8 mouse cellular contexts compared by ENCODE assay signal in the genomic region with DNA sequence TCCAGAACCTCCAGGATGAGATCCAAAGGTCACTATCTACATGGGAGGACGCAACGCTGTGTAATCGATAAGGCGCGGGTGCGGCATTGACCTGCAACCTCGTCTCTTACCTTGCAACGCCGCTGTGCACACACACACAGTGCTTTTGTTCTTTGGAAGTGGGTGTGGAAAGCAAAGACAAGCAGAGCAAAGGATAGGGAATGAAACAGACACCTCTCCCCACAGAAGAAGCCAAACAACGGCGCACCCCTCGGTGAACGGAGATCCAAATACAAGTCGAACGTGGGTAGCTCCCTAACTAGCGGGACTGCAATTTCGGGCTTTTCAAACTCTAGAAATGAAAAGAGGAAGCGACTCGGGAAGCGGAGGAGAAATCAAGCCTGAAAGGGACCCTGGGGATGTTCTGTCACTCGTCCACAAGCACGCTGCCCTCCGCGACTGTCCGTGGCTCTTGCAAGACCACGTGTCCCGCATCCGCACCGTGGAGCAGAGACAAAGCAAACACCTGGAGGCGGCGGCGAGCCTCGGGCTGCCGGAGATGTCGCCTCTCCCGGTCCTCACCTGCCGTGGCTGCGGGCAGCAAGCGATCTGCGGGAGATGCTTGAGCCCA. TPM values are rescaled to one million over a fixed set of nuclear protein-coding genes. Genes with fewer than 3 reads are reported as not detected.
DNase-seq lines count a peak whose midpoint lies in the region; ATAC-seq and TF ChIP-seq lines count a peak whose summit lies in the region.

No protein-coding gene starts in this region.

- no peak for DNase-seq in layer of hippocampus, adult 2 months (ENCODE audit: low spot score in 2 of 2)
- DNase-seq in layer of hippocampus, adult 8-10 months (ENCODE audit: low spot score in 2 of 2) = no peak
- peak; percentile 58 for DNase-seq in ZHBTc4 (ENCODE audit: low read depth, low spot score)
- peak; percentile 55 for DNase-seq in hindbrain, embryonic 11.5 days (ENCODE audit: low spot score)
- DNase-seq in urinary bladder, postnatal 25 days (ENCODE audit: low spot score) = peak; percentile 9

- peak overlapping the region; percentile 88 for H3K9ac ChIP-seq in hindbrain, embryonic 11.5 days (ENCODE audit: low read depth, low read length)
- H3K9ac ChIP-seq in limb, embryonic 15.5 days = peak overlapping the region; percentile 81

- TF ChIP-seq POLR2A in embryonic fibroblast, embryonic 13.5 days (IDR thresholded peaks at IDR 0.05; ENCODE audit: low read depth, low read length) = peak; percentile 39; the same call in 1 of the 2 replicates
- no peak for TF ChIP-seq POLR2A in myocyte (IDR thresholded peaks at IDR 0.05; ENCODE audit: insufficient read length, low read depth)

- WGBS in hindbrain, embryonic 11.5 days = under 1% methylated on average over 40 of the region's 40 CpGs
- WGBS in limb, embryonic 15.5 days = under 1% methylated on average over 40 of the region's 40 CpGs

- peak overlapping the region; percentile 99 for H3K4me3 ChIP-seq in layer of hippocampus, adult 2 months
- peak overlapping the region; percentile 86 for H3K4me3 ChIP-seq in embryonic fibroblast, embryonic 13.5 days (ENCODE audit: insufficient read depth, low read length)
- H3K4me3 ChIP-seq in hindbrain, embryonic 11.5 days (ENCODE audit: low read depth, low read length) = peak overlapping the region; percentile 84
- peak overlapping the region; percentile 96 for H3K4me3 ChIP-seq in limb, embryonic 15.5 days
- H3K4me3 ChIP-seq in myocyte = peak overlapping the region; percentile 94

- peaks cover 43% of the 10 kb centered on the region for H3K79me2 ChIP-seq in myocyte (ENCODE audit: control insufficient read depth, insufficient read depth)

- H3K9me3 ChIP-seq in hindbrain, embryonic 11.5 days (ENCODE audit: control insufficient read depth, low read length) = no peaks in the 10 kb centered on the region
- no peaks in the 10 kb centered on the region for H3K9me3 ChIP-seq in limb, embryonic 15.5 days

- TF ChIP-seq CTCF in layer of hippocampus, adult 2 months (conservative IDR thresholded peaks at IDR 0.05) = no peak
- no peak for TF ChIP-seq CTCF in embryonic fibroblast, embryonic 13.5 days (IDR thresholded peaks at IDR 0.05; ENCODE audit: borderline replicate concordance, insufficient read depth, low read length)

- no peaks in the 10 kb centered on the region for H3K27me3 ChIP-seq in hindbrain, embryonic 11.5 days (ENCODE audit: control insufficient read depth, insufficient read depth, low read length)
- no peaks in the 10 kb centered on the region for H3K27me3 ChIP-seq in limb, embryonic 15.5 days
- H3K27me3 ChIP-seq in myocyte (ENCODE audit: control insufficient read depth, insufficient read depth, insufficient read length) = no peaks in the 10 kb centered on the region

- peak; percentile 75 for ATAC-seq in hindbrain, embryonic 11.5 days (ENCODE audit: low FRiP score)
- ATAC-seq in limb, embryonic 15.5 days (ENCODE audit: insufficient number of reproducible peaks, low FRiP score, low TSS enrichment, low read depth) = peak; percentile 40

- peak overlapping the region; percentile 70 for H3K4me2 ChIP-seq in hindbrain, embryonic 11.5 days (replicated peaks; ENCODE audit: low read depth, low read length)
- H3K4me2 ChIP-seq in limb, embryonic 15.5 days = peak overlapping the region; percentile 62
- H3K4me2 ChIP-seq in myocyte (ENCODE audit: low read depth) = peak overlapping the region; percentile 63

- peak overlapping the region; percentile 43 for H3ac ChIP-seq in myocyte (ENCODE audit: control insufficient read depth, insufficient read length)

- H3K27ac ChIP-seq in layer of hippocampus, adult 2 months = peak overlapping the region; percentile 94
- no peak overlapping the region for H3K27ac ChIP-seq in embryonic fibroblast, embryonic 13.5 days (ENCODE audit: insufficient read depth, low read length)
- peak overlapping the region; percentile 61 for H3K27ac ChIP-seq in hindbrain, embryonic 11.5 days (ENCODE audit: low read depth, low read length)
- peak overlapping the region; percentile 83 for H3K27ac ChIP-seq in limb, embryonic 15.5 days

- no peaks in the 10 kb centered on the region for H3K36me3 ChIP-seq in hindbrain, embryonic 11.5 days (ENCODE audit: control insufficient read depth, insufficient read depth, low read length)
- no peaks in the 10 kb centered on the region for H3K36me3 ChIP-seq in limb, embryonic 15.5 days
- H3K36me3 ChIP-seq in myocyte (ENCODE audit: control insufficient read depth, insufficient read depth) = no peaks in the 10 kb centered on the region

- H3K4me1 ChIP-seq in embryonic fibroblast, embryonic 13.5 days (ENCODE audit: control insufficient read depth, insufficient read depth, low read length) = no peaks in the 10 kb centered on the region
- H3K4me1 ChIP-seq in hindbrain, embryonic 11.5 days (replicated peaks; ENCODE audit: control insufficient read depth, insufficient read depth, low read length) = no peaks in the 10 kb centered on the region
- H3K4me1 ChIP-seq in limb, embryonic 15.5 days = peaks cover 15% of the 10 kb centered on the region; the same call in 1 of the 2 replicates

TF ChIP-seq in myocyte, 11 proteins besides CTCF, POLR2A, EP300 and RAD21:
- no peak for TF ChIP-seq MAX (IDR thresholded peaks at IDR 0.05; ENCODE audit: low read depth)
- no peak for TF ChIP-seq POLR2AphosphoS2 (IDR thresholded peaks at IDR 0.05; ENCODE audit: insufficient read length, low read depth)

RNA-seq across cellular contexts. Expression of a gene that starts 0.6 kb away (rescaled TPM):
- total RNA-seq in layer of hippocampus, adult 2 months (2021) = 10 to 100 TPM; 11.3 to 11.4 TPM
- total RNA-seq in layer of hippocampus, adult 8-10 months (2022) = 10 to 100 TPM in 2 of 4 experiments, 1 to 10 TPM in 2; 9.4 to 12.5 (median 10.7) TPM
- 5.2 and 8.7 TPM in 2 replicates for polyA plus RNA-seq in embryonic fibroblast, embryonic 13.5 days (2011; ENCODE audit: insufficient read length, low read depth, missing spikeins)
- 18.0 and 18.6 TPM in 2 replicates for polyA plus RNA-seq in hindbrain, embryonic 11.5 days (2014; fragmentation: Nextera tagmentation; extraction: Ambion mirVana)
- 14.7 and 15.2 TPM in 2 replicates for polyA plus RNA-seq in limb, embryonic 15.5 days (2015; fragmentation: Nextera tagmentation; extraction: Ambion mirVana)
- polyA plus RNA-seq in myocyte (2012; fragmentation: generic; extraction: Trizol) = 4.0 TPM

RNA-seq across cellular contexts. Expression of a gene that starts 0.8 kb away (rescaled TPM):
- 10 to 100 TPM; 19.3 to 20.8 TPM for total RNA-seq in layer of hippocampus, adult 2 months (2021)
- total RNA-seq in layer of hippocampus, adult 8-10 months (2022) = 10 to 100 TPM; 20.1 to 23.9 (median 21.2) TPM
- polyA plus RNA-seq in embryonic fibroblast, embryonic 13.5 days (2011; ENCODE audit: insufficient read length, low read depth, missing spikeins) = 29.4 and 35.2 TPM in 2 replicates
- polyA plus RNA-seq in hindbrain, embryonic 11.5 days (2014; fragmentation: Nextera tagmentation; extraction: Ambion mirVana) = 56.7 and 56.9 TPM in 2 replicates
- 19.3 and 23.2 TPM in 2 replicates for polyA plus RNA-seq in limb, embryonic 15.5 days (2015; fragmentation: Nextera tagmentation; extraction: Ambion mirVana)
- polyA plus RNA-seq in myocyte (2012; fragmentation: generic; extraction: Trizol) = 3.7 TPM

Comparison
In these comparisons a context has a peak if more than half of its experiments do, and no peak if none do; other contexts are left out.
1. DNase-seq: peak in ZHBTc4 (single experiment), hindbrain, embryonic 11.5 days (single experiment) and urinary bladder, postnatal 25 days (single experiment); none in layer of hippocampus, adult 2 months (0 of 2) and layer of hippocampus, adult 8-10 months (0 of 2).
2. Peak in every context shown above with its lines, with median percentiles within 50 percentile points of each other: H3K4me3 ChIP-seq and H3K4me2 ChIP-seq.